Mouse (Mus musculus) heart, postnatal 25 days (tissue): ENCODE data around the gene Tmem178b. TPM values are rescaled to one million over a fixed set of nuclear protein-coding genes. Genes with fewer than 3 reads are reported as not detected.

ENCODE experiments used
- DNase-seq: peaks from one replicate; pipeline ENCODE4 v3.0.0; 2022; ENCODE audit warnings: low spot score
- intact Hi-C: fragments of 180-260 bp; cut with DNase I; formaldehyde crosslinking; loops from one replicate; pipeline ENCODE4 v1.15.1; 2025
- total RNA-seq, 2 experiments: library from RNA; stranded (reverse); gene quantifications; 2 replicates each; pipeline ENCODE4 v1.2.3; 2021

The Tmem178b gene
- total RNA-seq, 2 experiments from 2014 or later, result 0.64 to 0.99 TPM

DNA sequence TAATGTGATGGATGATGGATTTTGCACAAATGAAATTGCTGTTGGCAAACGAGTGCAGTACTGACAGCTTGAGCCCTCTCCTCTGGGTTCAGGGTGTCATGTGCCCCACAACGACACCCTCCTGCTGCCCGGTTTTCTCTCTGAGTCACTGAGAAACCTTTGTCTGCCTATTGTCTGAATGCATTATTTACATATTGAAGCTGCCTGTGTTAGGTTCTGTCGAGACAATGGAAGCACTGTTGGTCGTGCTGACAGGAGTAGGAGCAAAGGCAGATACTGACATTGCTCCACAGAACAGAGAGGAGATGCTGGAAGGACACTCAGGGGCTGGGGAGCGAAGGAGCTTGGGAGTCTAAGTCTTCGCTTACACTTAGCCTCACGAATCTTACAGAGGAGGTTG lies 44.2 kb downstream of the Tmem178b start:
- intact Hi-C loops, result no loop called here
- DNase-seq, result no peak

DNA sequence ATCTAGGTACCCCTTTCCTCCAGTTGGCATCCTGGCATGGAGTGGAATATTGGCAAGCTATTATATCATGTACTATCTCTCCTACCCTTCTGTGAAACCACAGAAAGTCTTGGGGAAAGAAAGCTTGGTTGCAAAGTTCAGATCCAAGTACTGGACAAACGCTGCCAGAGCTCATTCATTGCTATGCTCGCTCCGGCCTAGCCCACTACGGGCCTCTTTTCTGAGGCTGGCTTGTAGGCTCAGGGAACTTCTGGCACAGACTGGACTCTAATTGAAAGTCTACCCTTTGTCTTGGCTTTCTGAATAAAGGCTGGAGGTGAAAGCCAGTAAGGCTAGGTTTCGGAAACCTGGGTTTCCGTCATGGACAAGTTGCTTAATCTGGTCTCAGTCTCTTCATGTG lies 44.7 kb downstream of the Tmem178b start:
- intact Hi-C loops, result no loop called here
- no peak for DNase-seq

- DNase-seq, result no peak
Observed at GRCm38 (mm10) chr6:39919011-39919709, 46.1 kb downstream of the Tmem178b start.

GRCm38 (mm10) chr6:39926442-39926841 lies 53.4 kb downstream of the Tmem178b start:
- intact Hi-C loops, result no loop called here
- no peak for DNase-seq

More at GRCm38 (mm10) chr6:39919011-39919709, 46.1 kb downstream of the Tmem178b start:
- intact Hi-C loops, result no loop called here

- no peak for DNase-seq
- intact Hi-C loops, result no loop called here
Observed at GRCm38 (mm10) chr6:39936590-39936989, 63.5 kb downstream of the Tmem178b start.

DNA sequence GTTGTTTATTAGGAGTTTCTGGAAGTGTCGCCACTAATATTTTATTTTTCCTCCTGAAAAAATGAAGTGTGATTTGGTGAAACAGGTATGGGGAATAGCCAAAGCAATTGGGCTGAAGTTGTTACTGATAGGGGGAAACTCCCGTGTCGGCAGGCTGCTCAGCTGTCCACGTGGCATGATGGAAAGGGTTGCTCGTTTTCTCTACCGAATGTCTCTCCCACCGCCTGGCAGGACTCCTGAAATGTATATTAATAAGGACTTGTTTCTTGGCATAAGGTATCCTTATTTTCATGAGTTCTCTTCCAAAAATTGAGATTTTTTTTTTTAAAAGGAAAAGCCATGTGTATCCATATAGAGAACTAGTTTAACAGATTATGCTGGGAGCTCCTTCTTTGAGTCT lies 67.8 kb downstream of the Tmem178b start:
- intact Hi-C loops, result no loop called here

DNA sequence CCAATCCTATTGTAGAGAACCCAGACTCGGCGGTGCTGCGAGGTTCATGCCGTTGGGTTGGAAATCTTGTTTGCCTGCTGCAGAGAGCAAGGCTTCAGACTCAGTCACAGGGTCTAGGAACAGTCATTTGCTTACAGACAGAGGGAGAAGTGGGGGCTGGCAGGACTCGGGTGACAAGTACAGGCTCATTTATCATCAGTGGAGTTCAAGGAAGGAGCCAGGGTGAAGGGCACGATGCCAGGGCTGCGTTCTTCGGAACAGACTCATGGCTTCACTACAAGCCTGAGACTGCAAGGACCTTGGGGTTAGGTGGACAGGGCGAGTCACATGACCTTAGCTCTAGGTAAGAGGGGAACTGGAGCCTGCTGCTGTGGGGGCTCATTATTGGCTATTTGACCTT lies 71.8 kb downstream of the Tmem178b start:
- DNase-seq, result no peak
- intact Hi-C loops, result no loop called here

More for the DNA sequence above, 67.8 kb downstream of the Tmem178b start:
- DNase-seq, result no peak

- intact Hi-C loops, result no loop called here
- no peak for DNase-seq
Observed at GRCm38 (mm10) chr6:39945670-39946440, 72.8 kb downstream of the Tmem178b start.

DNA sequence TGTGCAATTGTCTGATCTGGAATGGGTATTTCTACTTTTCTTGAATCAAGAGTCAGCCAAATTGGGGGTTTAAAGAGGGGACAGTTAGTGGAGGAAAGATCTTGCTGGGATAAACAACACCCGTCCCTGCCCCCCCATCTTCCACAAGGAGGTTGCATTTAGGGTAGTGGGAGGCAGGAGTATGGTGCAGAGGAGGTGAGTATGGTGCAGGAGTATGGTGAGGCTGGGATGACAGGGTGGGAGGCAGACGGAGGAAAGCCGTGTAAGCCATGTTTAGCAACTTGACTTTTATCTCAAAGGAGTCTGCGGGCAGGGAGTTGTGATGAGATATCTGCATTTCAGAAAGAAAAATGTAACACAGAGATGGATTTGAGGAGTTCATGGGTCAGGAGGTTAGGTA lies 73.5 kb downstream of the Tmem178b start:
- intact Hi-C loops, result no loop called here
- DNase-seq, result no peak

- no peak for DNase-seq
Observed at GRCm38 (mm10) chr6:39953951-39954350, 80.9 kb downstream of the Tmem178b start.

GRCm38 (mm10) chr6:39955211-39955610 lies 82.1 kb downstream of the Tmem178b start:
- intact Hi-C loops, result no loop called here
- no peak for DNase-seq

More at GRCm38 (mm10) chr6:39953951-39954350, 80.9 kb downstream of the Tmem178b start:
- intact Hi-C loops, result no loop called here

DNA sequence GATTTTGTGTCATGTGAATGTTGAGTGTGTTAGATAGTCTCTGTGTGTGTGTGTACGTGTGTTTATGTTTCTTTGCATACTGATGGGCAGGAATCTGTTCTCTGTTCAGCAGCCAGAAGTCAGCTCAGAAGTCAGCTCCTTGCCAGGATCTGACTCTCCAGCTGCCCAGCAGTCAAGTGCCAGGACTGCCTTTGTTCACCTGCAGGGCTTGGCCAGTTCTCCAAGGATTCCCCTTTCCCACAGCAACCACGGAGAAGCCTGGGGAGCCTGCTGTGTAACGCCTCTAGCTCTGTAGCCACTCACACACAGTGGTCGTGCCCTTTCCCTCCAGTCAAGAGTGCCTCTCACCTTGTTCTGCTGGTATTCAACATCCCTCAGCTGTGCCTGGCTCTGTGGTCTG lies 91.5 kb downstream of the Tmem178b start:
- DNase-seq, result no peak
- intact Hi-C loops, result no loop called here

GRCm38 (mm10) chr6:39970281-39970680 lies 97.2 kb downstream of the Tmem178b start:
- intact Hi-C loops, result no loop called here

GRCm38 (mm10) chr6:39978942-39979341 lies 105.9 kb downstream of the Tmem178b start:
- intact Hi-C loops, result no loop called here
- DNase-seq, result no peak

More at GRCm38 (mm10) chr6:39970281-39970680, 97.2 kb downstream of the Tmem178b start:
- DNase-seq, result no peak

- intact Hi-C loops, result no loop called here
Observed at GRCm38 (mm10) chr6:39990772-39991171, 117.7 kb downstream of the Tmem178b start.

DNA sequence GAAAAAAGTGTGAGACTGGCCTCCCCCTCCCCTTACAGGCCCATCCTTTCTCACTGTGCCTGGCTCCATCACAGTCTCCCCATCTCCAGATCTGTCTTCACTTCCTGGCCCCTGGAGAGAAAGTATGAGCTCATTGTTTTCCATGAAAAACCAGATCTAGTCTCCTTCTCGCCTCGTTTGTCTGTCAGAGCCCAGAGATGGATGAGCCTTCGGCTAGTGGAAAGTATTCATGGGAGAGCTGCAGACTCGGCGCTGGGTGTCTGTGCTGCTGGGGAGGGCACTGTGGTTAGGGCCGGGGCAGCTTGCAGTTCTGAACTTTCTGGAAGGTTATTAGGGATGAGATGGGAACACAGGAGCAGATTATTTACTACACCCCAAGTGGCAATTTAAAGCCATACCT lies 118.9 kb downstream of the Tmem178b start:
- no peak for DNase-seq
- intact Hi-C loops, result no loop called here

More at GRCm38 (mm10) chr6:39990772-39991171, 117.7 kb downstream of the Tmem178b start:
- no peak for DNase-seq

- DNase-seq, result no peak
- intact Hi-C loops, result no loop called here
Observed at GRCm38 (mm10) chr6:40006006-40006765, 133.1 kb downstream of the Tmem178b start.

GRCm38 (mm10) chr6:40008166-40008907 lies 135.3 kb downstream of the Tmem178b start:
- intact Hi-C loops, result no loop called here

GRCm38 (mm10) chr6:40009718-40010117 lies 136.6 kb downstream of the Tmem178b start:
- DNase-seq, result no peak
- intact Hi-C loops, result no loop called here

More at GRCm38 (mm10) chr6:40008166-40008907, 135.3 kb downstream of the Tmem178b start:
- no peak for DNase-seq

- DNase-seq, result no peak
- intact Hi-C loops, result no loop called here
Observed at GRCm38 (mm10) chr6:40011066-40011465, 138.0 kb downstream of the Tmem178b start.
